Mouse (Mus musculus) myocyte (in vitro differentiated cells): ENCODE measurements around the gene Syt8. TPM values are rescaled to one million over a fixed set of nuclear protein-coding genes. Genes with fewer than 3 reads are reported as not detected.
A peak's percentile ranks its signal among the peaks of the same experiment; 100 is the strongest.

Experiments used
- H3K27me3 ChIP-seq: one replicate; pipeline ENCODE4 v1.6.1; 2011; ENCODE audit not compliant: control insufficient read depth, insufficient read depth, insufficient read length
- H3K36me3 ChIP-seq: one replicate; pipeline ENCODE4 v1.6.1; 2011; ENCODE audit not compliant: control insufficient read depth, insufficient read depth
- H3K4me2 ChIP-seq: one replicate; pipeline ENCODE4 v1.6.1; 2011; ENCODE audit warnings: low read depth, control low read depth
- H3K4me3 ChIP-seq: one replicate; pipeline ENCODE4 v1.5.1; 2011; ENCODE audit warnings: mild to moderate bottlenecking, control low read depth, moderate library complexity
- H3K79me2 ChIP-seq: one replicate; pipeline ENCODE4 v1.6.1; 2011; ENCODE audit not compliant: control insufficient read depth, insufficient read depth
- H3ac ChIP-seq: one replicate; pipeline ENCODE4 v1.6.1; 2011; ENCODE audit not compliant: control insufficient read depth, insufficient read length
- CEBPB ChIP-seq: IDR thresholded peaks from 2 replicates; pipeline ENCODE4 v1.6.1; 2011; ENCODE audit warnings: mild to moderate bottlenecking, moderate library complexity; ENCODE audit not compliant: poor library complexity, insufficient read depth, severe bottlenecking
- E2F4 ChIP-seq: IDR thresholded peaks from one replicate; pipeline ENCODE4 v1.6.1; 2011; ENCODE audit warnings: mild to moderate bottlenecking, control low read depth, moderate library complexity; ENCODE audit not compliant: insufficient read depth
- MAX ChIP-seq: IDR thresholded peaks from one replicate; pipeline ENCODE4 v1.6.1; 2011; ENCODE audit warnings: low read depth, mild to moderate bottlenecking, control low read depth
- MYOD1 ChIP-seq, 3 experiments: IDR thresholded peaks; one replicate each; pipeline ENCODE4 v1.6.1; 2011; ENCODE audit warnings: control low read depth in 2 of 3, low read depth in 2 of 3, mild to moderate bottlenecking in 2 of 3, moderate library complexity in 1 of 3; ENCODE audit not compliant: insufficient read length in 2 of 3, control insufficient read depth in 1 of 3
- MYOG ChIP-seq, 3 experiments: IDR thresholded peaks; one replicate each; pipeline ENCODE4 v1.6.1; 2011; ENCODE audit warnings: control low read depth in 2 of 3, low read depth in 2 of 3, mild to moderate bottlenecking in 2 of 3; ENCODE audit not compliant: insufficient read length in 2 of 3, control insufficient read depth in 1 of 3, insufficient read depth in 1 of 3
- POLR2A ChIP-seq: IDR thresholded peaks from one replicate; pipeline ENCODE4 v1.6.1; 2011; ENCODE audit warnings: low read depth, mild to moderate bottlenecking, control low read depth, moderate library complexity; ENCODE audit not compliant: insufficient read length
- POLR2AphosphoS2 ChIP-seq: IDR thresholded peaks from one replicate; pipeline ENCODE4 v1.6.1; 2011; ENCODE audit warnings: low read depth, control low read depth; ENCODE audit not compliant: insufficient read length
- REST ChIP-seq: IDR thresholded peaks from one replicate; pipeline ENCODE4 v1.6.1; 2011; ENCODE audit warnings: mild to moderate bottlenecking, control low read depth, moderate library complexity; ENCODE audit not compliant: insufficient read depth, insufficient read length
- SRF ChIP-seq: IDR thresholded peaks from one replicate; pipeline ENCODE4 v1.6.1; 2011; ENCODE audit warnings: low read depth; ENCODE audit not compliant: control insufficient read depth, insufficient read length
- TCF12 ChIP-seq: IDR thresholded peaks from one replicate; pipeline ENCODE4 v1.6.1; 2011; ENCODE audit warnings: mild to moderate bottlenecking, control low read depth; ENCODE audit not compliant: poor library complexity, insufficient read depth, severe bottlenecking
- TCF3 ChIP-seq: IDR thresholded peaks from one replicate; pipeline ENCODE4 v1.6.1; 2011; ENCODE audit warnings: low read depth, control low read depth; ENCODE audit not compliant: insufficient read length
- USF1 ChIP-seq: IDR thresholded peaks from one replicate; pipeline ENCODE4 v1.6.1; 2011; ENCODE audit warnings: low read depth, mild to moderate bottlenecking, control low read depth, moderate library complexity
- polyA plus RNA-seq: library from polyadenylated mRNA; unstranded; fragments of >200 nt; fragmentation: generic; extraction: Trizol; gene quantifications from one replicate; pipeline ENCODE4 v1.2.1, GENCODE M21; 2012; ENCODE audit warnings: missing spikeins

Syt8 gene
- polyA plus RNA-seq, 1 experiment = 14.5 TPM

- Histone ChIP-seq H3K36me3 (no peaks in the 10 kb centered on the region), H3ac (no peak overlapping the region), H3K27me3 (no peaks in the 10 kb centered on the region), H3K4me3 (no peak overlapping the region), H3K4me2 (peak overlapping the region; percentile 56), H3K79me2 (no peaks in the 10 kb centered on the region)
- TF ChIP-seq SRF (peak; percentile 98), POLR2A (no peak), CEBPB (0 out of 2 replicates have a peak, but pooled peaks have one; percentile 12)
Observed at GRCm38 (mm10) chr7:142458026-142458425, 23.4 kb downstream of the Syt8 start.

- no peak overlapping the region for H3K4me3 ChIP-seq
- no peak for TF ChIP-seq CEBPB
- no peak for TF ChIP-seq POLR2AphosphoS2
- no peak for TF ChIP-seq SRF
- TF ChIP-seq REST = no peak
- TF ChIP-seq POLR2A = no peak
- TF ChIP-seq TCF3 = no peak
- TF ChIP-seq MYOD1 (IDR thresholded peaks at IDR 0.05; ENCODE audit: control insufficient read depth in 1 of 3, insufficient read length in 2 of 3, low read depth in 2 of 3) = no peak
- TF ChIP-seq TCF12 = no peak
- TF ChIP-seq MYOG (IDR thresholded peaks at IDR 0.05; ENCODE audit: control insufficient read depth in 1 of 3, insufficient read depth in 1 of 3, insufficient read length in 2 of 3, low read depth in 2 of 3) = no peak
- no peak for TF ChIP-seq E2F4
- no peaks in the 10 kb centered on the region for H3K79me2 ChIP-seq
- H3K4me2 ChIP-seq = peak overlapping the region; percentile 43
- no peaks in the 10 kb centered on the region for H3K27me3 ChIP-seq
- no peak overlapping the region for H3ac ChIP-seq
- H3K36me3 ChIP-seq = no peaks in the 10 kb centered on the region
Observed at GRCm38 (mm10) chr7:142458676-142459298, 24.1 kb downstream of the Syt8 start.

- no peak overlapping the region for H3K4me3 ChIP-seq
Observed at GRCm38 (mm10) chr7:142459299-142459691, 24.6 kb downstream of the Syt8 start.

GRCm38 (mm10) chr7:142460636-142461077 lies 26.0 kb downstream of the Syt8 start, which contains the start of gene Lsp1:
TSS of gene Lsp1 (plus strand) at chr7:142460809.
- H3K36me3 ChIP-seq = no peaks in the 10 kb centered on the region
- no peak within 1 kb of the TSS for H3K4me3 ChIP-seq
- peak within 1 kb of the TSS; percentile 80 for H3K4me2 ChIP-seq
- H3K27me3 ChIP-seq = no peaks in the 10 kb centered on the region
- TF ChIP-seq MYOD1 (IDR thresholded peaks at IDR 0.05; ENCODE audit: control insufficient read depth in 1 of 3, insufficient read length in 2 of 3, low read depth in 2 of 3) (no peak), E2F4 (no peak), MAX (no peak), MYOG (IDR thresholded peaks at IDR 0.05; ENCODE audit: control insufficient read depth in 1 of 3, insufficient read depth in 1 of 3, insufficient read length in 2 of 3, low read depth in 2 of 3) (no peak), USF1 (no peak), TCF3 (no peak), SRF (no peak), TCF12 (no peak), CEBPB (no peak), POLR2A (no peak)
- H3ac ChIP-seq = no peak within 1 kb of the TSS
- H3K79me2 ChIP-seq = no peaks in the 10 kb centered on the region

More at GRCm38 (mm10) chr7:142459299-142459691, 24.6 kb downstream of the Syt8 start:
- H3K36me3 ChIP-seq = no peaks in the 10 kb centered on the region
- H3K4me2 ChIP-seq = no peak overlapping the region
- no peaks in the 10 kb centered on the region for H3K79me2 ChIP-seq
- no peaks in the 10 kb centered on the region for H3K27me3 ChIP-seq
- no peak overlapping the region for H3ac ChIP-seq
- TF ChIP-seq POLR2A (no peak), MAX (no peak), MYOG (IDR thresholded peaks at IDR 0.05; ENCODE audit: control insufficient read depth in 1 of 3, insufficient read depth in 1 of 3, insufficient read length in 2 of 3, low read depth in 2 of 3) (no peak), MYOD1 (IDR thresholded peaks at IDR 0.05; ENCODE audit: control insufficient read depth in 1 of 3, insufficient read length in 2 of 3, low read depth in 2 of 3) (no peak), CEBPB (no peak), TCF12 (no peak)

- H3K4me3 ChIP-seq = no peak overlapping the region
- H3K4me2 ChIP-seq = peak overlapping the region; percentile 80
- H3K27me3 ChIP-seq = no peaks in the 10 kb centered on the region
- no peak overlapping the region for H3ac ChIP-seq
- TF ChIP-seq MYOD1 (IDR thresholded peaks at IDR 0.05; ENCODE audit: control insufficient read depth in 1 of 3, insufficient read length in 2 of 3, low read depth in 2 of 3) (peak in 1 of 3 experiments; percentile 26), TCF3 (no peak), REST (no peak), POLR2A (peak; percentile 25), E2F4 (no peak)
- no peaks in the 10 kb centered on the region for H3K36me3 ChIP-seq
- no peaks in the 10 kb centered on the region for H3K79me2 ChIP-seq
Observed at GRCm38 (mm10) chr7:142461446-142461845, 26.8 kb downstream of the Syt8 start.
